Mouse (Mus musculus): ENCODE data around the gene Tmem81. TPM values are rescaled to one million over a fixed set of nuclear protein-coding genes. Genes with fewer than 3 reads are reported as not detected.

Tmem81 gene
- polyA plus RNA-seq, 1 experiment from 2014 or later, result 1.3 TPM

GRCm38 (mm10) chr1:132481619-132482018, 24.4 kb upstream of the Tmem81 start:
- no peak for ATAC-seq (ENCODE audit: insufficient number of reproducible peaks, low FRiP score)
- no peak overlapping the region for H3K27ac ChIP-seq (ENCODE audit: poor library complexity, severe bottlenecking)
- H3K9me3 ChIP-seq (replicated peaks), result no peaks in the 10 kb centered on the region
- no peak overlapping the region for H3K4me2 ChIP-seq
- WGBS, result 93% methylated on average over 2 of the region's 2 CpGs
- peaks cover 12% of the 10 kb centered on the region for H3K4me1 ChIP-seq (replicated peaks)
- peaks cover 10% of the 10 kb centered on the region; the same call in 1 of the 2 replicates for H3K36me3 ChIP-seq
- no peak overlapping the region for H3K9ac ChIP-seq
- no peak overlapping the region for H3K4me3 ChIP-seq
- no peaks in the 10 kb centered on the region for H3K27me3 ChIP-seq (replicated peaks)

- 82% methylated on average over 3 of the region's 3 CpGs for WGBS
- H3K9ac ChIP-seq, result no peak overlapping the region
- no peak for ATAC-seq (ENCODE audit: insufficient number of reproducible peaks, low FRiP score)
- H3K27me3 ChIP-seq (replicated peaks), result no peaks in the 10 kb centered on the region
- H3K4me1 ChIP-seq (replicated peaks), result peaks cover 8% of the 10 kb centered on the region
- H3K36me3 ChIP-seq, result peaks cover 21% of the 10 kb centered on the region; the same call in 1 of the 2 replicates
- H3K4me3 ChIP-seq, result no peak overlapping the region
- H3K4me2 ChIP-seq, result no peak overlapping the region
- no peak overlapping the region for H3K27ac ChIP-seq (ENCODE audit: poor library complexity, severe bottlenecking)
- no peaks in the 10 kb centered on the region for H3K9me3 ChIP-seq (replicated peaks)
Observed at GRCm38 (mm10) chr1:132483234-132483633, 22.8 kb upstream of the Tmem81 start.

DNA sequence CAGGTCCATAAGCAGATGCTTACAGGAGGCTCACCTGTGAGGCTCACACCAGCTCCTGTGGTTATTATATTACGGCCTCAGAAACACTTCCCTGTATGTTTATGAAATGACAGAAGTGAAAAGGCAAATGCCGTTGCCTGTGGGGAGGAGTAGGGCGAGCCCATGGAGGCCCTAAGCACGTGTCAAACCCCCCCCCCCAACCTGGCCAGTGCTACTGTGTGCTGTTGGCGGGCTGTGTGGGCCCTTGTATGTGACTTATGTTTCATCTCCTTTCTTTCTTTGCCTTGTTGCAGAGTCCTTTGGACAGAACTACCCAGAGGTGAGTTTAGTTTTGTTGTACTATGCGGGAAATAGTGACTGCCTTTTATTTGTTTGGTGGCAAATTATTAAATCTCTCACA, 22.3 kb upstream of the Tmem81 start:
- Histone ChIP-seq H3K27me3 (replicated peaks) (no peaks in the 10 kb centered on the region), H3K4me2 (no peak overlapping the region), H3K9me3 (replicated peaks) (no peaks in the 10 kb centered on the region), H3K4me3 (no peak overlapping the region), H3K9ac (no peak overlapping the region), H3K36me3 (peaks cover 27% of the 10 kb centered on the region; the same call in 1 of the 2 replicates), H3K27ac (ENCODE audit: poor library complexity, severe bottlenecking) (no peak overlapping the region), H3K4me1 (replicated peaks) (peaks cover 2% of the 10 kb centered on the region)
- no peak for ATAC-seq (ENCODE audit: insufficient number of reproducible peaks, low FRiP score)
- WGBS, result 94% methylated on average over 6 of the region's 6 CpGs

- H3K9me3 ChIP-seq (replicated peaks), result no peaks in the 10 kb centered on the region
- no peaks in the 10 kb centered on the region for H3K4me1 ChIP-seq (replicated peaks)
- H3K9ac ChIP-seq, result no peak overlapping the region
- no peak overlapping the region for H3K4me2 ChIP-seq
- peaks cover 82% of the 10 kb centered on the region for H3K36me3 ChIP-seq
- H3K4me3 ChIP-seq, result no peak overlapping the region
- no peak for ATAC-seq (ENCODE audit: insufficient number of reproducible peaks, low FRiP score)
- H3K27me3 ChIP-seq (replicated peaks), result no peaks in the 10 kb centered on the region
- 94% methylated on average over 2 of the region's 2 CpGs for WGBS
- no peak overlapping the region for H3K27ac ChIP-seq (ENCODE audit: poor library complexity, severe bottlenecking)
Observed at GRCm38 (mm10) chr1:132500535-132500934, 5.5 kb upstream of the Tmem81 start.

- Histone ChIP-seq H3K27ac (ENCODE audit: poor library complexity, severe bottlenecking) (no peak overlapping the region), H3K4me2 (no peak overlapping the region), H3K27me3 (replicated peaks) (no peaks in the 10 kb centered on the region), H3K9ac (no peak overlapping the region), H3K4me1 (replicated peaks) (no peaks in the 10 kb centered on the region), H3K4me3 (no peak overlapping the region), H3K36me3 (peaks cover 80% of the 10 kb centered on the region), H3K9me3 (replicated peaks) (no peaks in the 10 kb centered on the region)
- WGBS, result 91% methylated on average over 5 of the region's 5 CpGs
- ATAC-seq (ENCODE audit: insufficient number of reproducible peaks, low FRiP score), result no peak
Observed at GRCm38 (mm10) chr1:132505155-132505554, 875 bp upstream of the Tmem81 start.

DNA sequence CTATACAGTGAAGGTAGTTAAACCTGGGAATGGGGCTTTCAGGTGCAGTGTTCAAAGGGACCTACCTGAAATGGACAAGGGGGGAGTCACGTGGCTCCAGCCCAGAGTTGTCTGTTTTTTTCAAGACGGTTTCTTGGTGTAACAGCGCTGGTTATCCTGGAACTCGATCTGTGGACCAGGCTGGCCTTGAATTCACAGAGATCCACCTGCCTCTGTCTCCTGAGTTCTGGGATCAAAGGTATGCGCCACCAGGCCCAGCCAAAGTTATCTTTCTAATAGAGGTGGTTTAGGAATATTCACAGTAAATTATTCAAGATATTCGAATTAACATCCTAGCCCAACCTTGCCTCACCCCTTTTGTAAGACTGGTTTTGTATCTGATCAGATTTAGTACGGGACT, 626 bp downstream of the Tmem81 start:
- WGBS, result 91% methylated on average over 7 of the region's 7 CpGs

GRCm38 (mm10) chr1:132509771-132510170, 3.7 kb downstream of the Tmem81 start:
- WGBS, result 81% methylated on average over 5 of the region's 5 CpGs
- no peak for ATAC-seq (ENCODE audit: insufficient number of reproducible peaks, low FRiP score)
- H3K4me2 ChIP-seq, result no peak overlapping the region
- no peaks in the 10 kb centered on the region for H3K9me3 ChIP-seq (replicated peaks)
- H3K27ac ChIP-seq (ENCODE audit: poor library complexity, severe bottlenecking), result no peak overlapping the region
- peaks cover 12% of the 10 kb centered on the region for H3K27me3 ChIP-seq (replicated peaks)
- H3K36me3 ChIP-seq, result peaks cover 39% of the 10 kb centered on the region
- H3K4me3 ChIP-seq, result no peak overlapping the region
- H3K9ac ChIP-seq, result no peak overlapping the region
- no peaks in the 10 kb centered on the region for H3K4me1 ChIP-seq (replicated peaks)

More for the DNA sequence above, 626 bp downstream of the Tmem81 start:
- no peak for ATAC-seq (ENCODE audit: insufficient number of reproducible peaks, low FRiP score)
- H3K36me3 ChIP-seq, result peaks cover 65% of the 10 kb centered on the region
- H3K27me3 ChIP-seq (replicated peaks), result no peaks in the 10 kb centered on the region
- no peak overlapping the region for H3K9ac ChIP-seq
- H3K4me2 ChIP-seq, result no peak overlapping the region
- H3K27ac ChIP-seq (ENCODE audit: poor library complexity, severe bottlenecking), result no peak overlapping the region
- H3K9me3 ChIP-seq (replicated peaks), result no peaks in the 10 kb centered on the region
- H3K4me1 ChIP-seq (replicated peaks), result no peaks in the 10 kb centered on the region
- H3K4me3 ChIP-seq, result no peak overlapping the region

- ATAC-seq (ENCODE audit: insufficient number of reproducible peaks, low FRiP score), result no peak
- Histone ChIP-seq H3K4me3 (no peak overlapping the region), H3K4me2 (no peak overlapping the region), H3K9ac (no peak overlapping the region), H3K9me3 (replicated peaks) (no peaks in the 10 kb centered on the region), H3K4me1 (replicated peaks) (no peaks in the 10 kb centered on the region), H3K27me3 (replicated peaks) (peaks cover 21% of the 10 kb centered on the region), H3K27ac (ENCODE audit: poor library complexity, severe bottlenecking) (no peak overlapping the region), H3K36me3 (peaks cover 25% of the 10 kb centered on the region)
- 48% methylated on average over 8 of the region's 8 CpGs for WGBS
Observed at GRCm38 (mm10) chr1:132511521-132511920, 5.5 kb downstream of the Tmem81 start.

GRCm38 (mm10) chr1:132512106-132512505, 6.1 kb downstream of the Tmem81 start:
- Histone ChIP-seq H3K4me2 (no peak overlapping the region), H3K9me3 (replicated peaks) (no peaks in the 10 kb centered on the region), H3K27me3 (replicated peaks) (peaks cover 21% of the 10 kb centered on the region), H3K4me3 (no peak overlapping the region), H3K9ac (no peak overlapping the region), H3K27ac (ENCODE audit: poor library complexity, severe bottlenecking) (no peak overlapping the region), H3K4me1 (replicated peaks) (no peaks in the 10 kb centered on the region), H3K36me3 (peaks cover 19% of the 10 kb centered on the region)
- ATAC-seq (ENCODE audit: insufficient number of reproducible peaks, low FRiP score), result no peak
- WGBS, result 68% methylated on average over 8 of the region's 8 CpGs

DNA sequence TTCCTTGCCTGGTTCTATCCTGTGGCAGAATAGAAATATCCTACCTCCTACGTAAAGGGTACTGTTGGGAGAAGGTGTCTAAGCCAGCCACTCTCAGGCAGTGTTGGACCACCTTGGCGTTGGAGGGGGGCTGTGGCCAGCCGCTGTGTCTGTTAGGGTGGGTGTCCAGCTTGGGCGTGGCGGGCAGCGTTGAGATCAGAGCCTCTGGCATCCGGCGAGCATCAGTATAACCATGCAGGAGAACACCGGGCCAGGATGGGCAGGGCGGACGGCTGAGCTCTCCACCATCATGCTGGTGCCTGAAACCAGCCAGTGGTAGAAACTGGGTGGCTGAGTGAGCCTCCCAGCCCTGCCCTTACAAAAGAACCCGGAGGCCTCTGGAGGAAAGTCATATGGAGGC, 9.3 kb downstream of the Tmem81 start:
- 76% methylated on average over 12 of the region's 12 CpGs for WGBS
- ATAC-seq (ENCODE audit: insufficient number of reproducible peaks, low FRiP score), result no peak
- no peaks in the 10 kb centered on the region for H3K36me3 ChIP-seq

GRCm38 (mm10) chr1:132516776-132517175, 10.7 kb downstream of the Tmem81 start:
- Histone ChIP-seq H3K9me3 (replicated peaks) (no peaks in the 10 kb centered on the region), H3K4me3 (no peak overlapping the region), H3K4me2 (no peak overlapping the region), H3K27me3 (replicated peaks) (peaks cover 32% of the 10 kb centered on the region), H3K36me3 (no peaks in the 10 kb centered on the region), H3K27ac (ENCODE audit: poor library complexity, severe bottlenecking) (no peak overlapping the region), H3K9ac (no peak overlapping the region), H3K4me1 (replicated peaks) (no peaks in the 10 kb centered on the region)
- no peak for ATAC-seq (ENCODE audit: insufficient number of reproducible peaks, low FRiP score)
- 85% methylated on average over 11 of the region's 11 CpGs for WGBS

More for the DNA sequence above, 9.3 kb downstream of the Tmem81 start:
- peaks cover 26% of the 10 kb centered on the region for H3K27me3 ChIP-seq (replicated peaks)
- no peak overlapping the region for H3K27ac ChIP-seq (ENCODE audit: poor library complexity, severe bottlenecking)
- H3K9me3 ChIP-seq (replicated peaks), result no peaks in the 10 kb centered on the region
- H3K4me1 ChIP-seq (replicated peaks), result no peaks in the 10 kb centered on the region
- no peak overlapping the region for H3K9ac ChIP-seq
- H3K4me3 ChIP-seq, result no peak overlapping the region
- no peak overlapping the region for H3K4me2 ChIP-seq

- no peak overlapping the region for H3K4me2 ChIP-seq
- no peaks in the 10 kb centered on the region for H3K36me3 ChIP-seq
- peaks cover 35% of the 10 kb centered on the region for H3K27me3 ChIP-seq (replicated peaks)
- no peak overlapping the region for H3K9ac ChIP-seq
- ATAC-seq (ENCODE audit: insufficient number of reproducible peaks, low FRiP score), result no peak
- H3K27ac ChIP-seq (ENCODE audit: poor library complexity, severe bottlenecking), result no peak overlapping the region
- H3K4me3 ChIP-seq, result no peak overlapping the region
- WGBS, result 81% methylated on average over 18 of the region's 18 CpGs
- H3K4me1 ChIP-seq (replicated peaks), result no peaks in the 10 kb centered on the region
- no peaks in the 10 kb centered on the region for H3K9me3 ChIP-seq (replicated peaks)
Observed at GRCm38 (mm10) chr1:132518621-132519020, 12.6 kb downstream of the Tmem81 start.

Data from heart, embryonic 12.5 days (tissue).